Mouse (Mus musculus) ES-E14 (cell line): ENCODE measurements around the gene Dlgap4.

ENCODE experiments used
- MAFK ChIP-seq: IDR thresholded peaks from 2 replicates; pipeline ENCODE4 v1.6.1; 2014; ENCODE audit warnings: mild to moderate bottlenecking, low read depth, low read length, inconsistent platforms; ENCODE audit not compliant: insufficient read depth
- ZC3H11A ChIP-seq: IDR thresholded peaks from 2 replicates; pipeline ENCODE4 v1.6.1; 2012; ENCODE audit warnings: low read depth, mild to moderate bottlenecking, inconsistent platforms, low read length, borderline replicate concordance

DNA sequence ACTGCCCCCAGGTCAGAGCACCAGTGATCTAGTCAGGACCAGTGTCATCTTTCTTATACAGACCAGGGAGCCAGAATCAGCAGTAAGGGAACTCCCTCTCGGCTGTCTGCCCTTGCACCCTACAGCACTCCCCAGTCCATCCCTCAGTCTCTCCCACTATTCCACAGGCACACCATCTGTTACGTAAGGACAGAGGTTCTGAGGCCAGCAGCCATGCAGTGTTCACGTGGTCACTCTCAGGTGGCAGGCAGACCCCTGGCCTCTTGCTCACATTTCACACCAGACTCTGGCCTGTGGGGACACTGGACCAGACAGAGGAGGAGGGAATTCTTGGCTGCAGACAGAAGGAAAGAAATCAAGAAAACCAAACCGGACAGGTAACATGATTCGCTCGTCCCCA lies 42.0 kb upstream of the Dlgap4 start:
- TF ChIP-seq ZC3H11A (no peak), MAFK (no peak)
